Mouse (Mus musculus): ENCODE data around the gene Bicc1. TPM values are rescaled to one million over a fixed set of nuclear protein-coding genes. Genes with fewer than 3 reads are reported as not detected.

Gene Bicc1
- total and polyA plus RNA-seq, 3 experiments: 0.16 TPM; not detected in 2

DNA sequence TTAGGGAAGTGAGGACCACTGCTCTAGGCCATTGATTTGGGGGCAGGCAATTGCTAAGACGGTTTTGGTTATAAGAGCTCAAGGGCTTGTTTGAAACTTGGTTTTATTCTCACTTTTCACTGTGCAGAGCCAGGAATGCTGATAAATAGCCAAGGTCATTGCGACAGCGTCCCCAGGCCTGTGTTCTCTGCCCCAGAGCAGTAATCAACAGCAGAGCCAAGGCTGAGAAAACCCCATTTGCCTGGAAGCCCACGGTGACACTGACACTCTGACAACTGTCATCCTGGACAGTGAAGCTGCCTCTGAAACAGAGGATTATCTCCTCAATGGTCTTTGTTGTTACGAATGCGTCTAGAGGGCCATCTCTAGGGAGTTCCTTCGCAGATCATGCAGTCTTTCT lies 255.6 kb downstream of the Bicc1 start:
- ATAC-seq (ENCODE audit: extremely low read depth, insufficient number of reproducible peaks, low FRiP score, poor library complexity, severe bottlenecking) (no peak), DNase-seq (ENCODE audit: low spot score) (no peak)
- Histone ChIP-seq H3K27me3 (ENCODE audit: insufficient read depth, low read length) (no peaks in the 10 kb centered on the region), H3K9me3 (replicated peaks) (peaks cover 60% of the 10 kb centered on the region), H3K36me3 (replicated peaks) (no peaks in the 10 kb centered on the region), H3K4me1 (ENCODE audit: insufficient read depth, low read depth, low read length) (no peaks in the 10 kb centered on the region), H3K4me3 (ENCODE audit: low read depth, low read length) (no peak overlapping the region)
- TF ChIP-seq GATA2 (IDR thresholded peaks at IDR 0.05; ENCODE audit: borderline replicate concordance, low read depth, low read length) (no peak), GATA1 (IDR thresholded peaks at IDR 0.05; ENCODE audit: borderline replicate concordance, low read length) (no peak), TAL1 (conservative IDR thresholded peaks at IDR 0.05; ENCODE audit: low read depth, low read length) (no peak), POLR2AphosphoS5 (IDR thresholded peaks at IDR 0.05; ENCODE audit: insufficient replicate concordance, low read depth, low read length) (no peak), CTCF (IDR thresholded peaks at IDR 0.05; ENCODE audit: low read depth, low read length) (no peak)

DNA sequence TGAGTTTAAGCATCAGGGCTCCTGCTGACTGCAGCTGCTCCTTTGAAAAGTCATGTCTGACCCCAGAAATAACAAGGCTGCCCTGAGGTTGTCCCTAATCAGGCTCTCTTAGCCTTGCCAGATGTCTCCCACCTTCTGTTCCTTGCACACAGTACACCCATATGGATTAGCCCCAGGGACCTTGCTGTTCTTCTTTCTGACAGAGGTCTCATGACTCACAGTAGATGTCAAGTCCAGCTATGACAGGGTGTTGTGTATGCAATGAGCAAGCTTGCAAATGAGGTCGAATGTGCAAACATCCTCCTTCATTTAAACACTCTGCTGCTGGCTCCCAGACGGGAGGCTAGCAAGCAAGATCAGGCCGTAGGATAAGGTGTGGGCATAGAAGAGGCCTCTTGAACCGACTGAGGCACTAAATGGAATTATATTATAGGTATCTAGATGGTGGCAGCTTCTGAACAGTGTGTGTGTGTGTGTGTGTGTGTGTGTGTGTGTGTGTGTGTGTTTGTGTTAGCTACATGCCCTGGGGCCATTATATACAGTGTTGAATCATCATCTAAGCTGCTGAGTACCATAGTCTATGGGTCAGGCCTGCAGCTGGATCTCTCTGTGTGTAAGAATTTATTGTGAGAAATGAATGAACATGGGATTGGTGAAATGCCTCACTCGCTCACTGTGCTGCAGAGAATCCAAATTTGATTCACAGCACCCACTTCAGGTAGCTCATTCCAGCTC lies 256.6 kb downstream of the Bicc1 start:
- no peak for TF ChIP-seq TAL1 (conservative IDR thresholded peaks at IDR 0.05; ENCODE audit: low read depth, low read length)
- TF ChIP-seq POLR2AphosphoS5 (IDR thresholded peaks at IDR 0.05; ENCODE audit: insufficient replicate concordance, low read depth, low read length): no peak
- TF ChIP-seq GATA2 (IDR thresholded peaks at IDR 0.05; ENCODE audit: borderline replicate concordance, low read depth, low read length): no peak
- no peak for TF ChIP-seq CTCF (IDR thresholded peaks at IDR 0.05; ENCODE audit: low read depth, low read length)
- TF ChIP-seq GATA1 (IDR thresholded peaks at IDR 0.05; ENCODE audit: borderline replicate concordance, low read length): no peak
- ATAC-seq (ENCODE audit: extremely low read depth, insufficient number of reproducible peaks, low FRiP score, poor library complexity, severe bottlenecking) (no peak), DNase-seq (ENCODE audit: low spot score) (no peak)
- Histone ChIP-seq H3K27me3 (ENCODE audit: insufficient read depth, low read length) (no peaks in the 10 kb centered on the region), H3K9me3 (replicated peaks) (peaks cover 58% of the 10 kb centered on the region), H3K36me3 (replicated peaks) (no peaks in the 10 kb centered on the region), H3K4me1 (ENCODE audit: insufficient read depth, low read depth, low read length) (no peaks in the 10 kb centered on the region), H3K4me3 (ENCODE audit: low read depth, low read length) (no peak overlapping the region)

DNA sequence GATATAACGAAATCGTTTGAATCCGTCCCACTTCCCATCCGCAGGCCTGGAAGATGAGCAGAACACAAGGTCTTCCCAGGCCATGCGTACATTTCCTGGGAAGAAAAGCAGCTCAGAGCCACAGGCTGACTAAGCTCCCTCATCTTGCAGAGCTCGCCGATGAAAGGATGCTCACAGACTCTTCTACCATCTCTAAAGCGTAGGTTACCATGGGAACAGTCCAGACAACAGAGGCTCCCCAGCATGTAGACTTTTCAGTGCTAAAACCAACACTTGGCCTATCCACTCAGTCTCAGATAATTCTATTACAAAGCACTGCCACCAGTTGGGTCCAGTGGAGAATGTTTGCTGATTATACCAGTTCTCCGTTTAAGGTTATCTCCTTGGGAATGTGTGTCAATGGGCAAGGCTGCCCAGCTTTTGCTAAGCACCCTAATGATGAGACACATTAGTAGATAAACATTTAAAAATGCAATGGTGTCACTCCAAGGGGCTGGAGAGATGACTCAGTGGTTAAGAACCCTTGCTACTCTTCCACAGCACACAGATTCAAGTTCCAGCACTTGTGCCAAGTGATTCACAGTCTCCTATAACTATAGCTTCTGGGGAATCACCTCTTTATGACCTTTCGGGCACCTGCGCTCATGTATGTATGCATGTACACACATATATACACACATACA lies 258.2 kb downstream of the Bicc1 start:
- ATAC-seq (ENCODE audit: extremely low read depth, insufficient number of reproducible peaks, low FRiP score, poor library complexity, severe bottlenecking): no peak
- no peaks in the 10 kb centered on the region for H3K4me1 ChIP-seq (ENCODE audit: insufficient read depth, low read depth, low read length)

DNA sequence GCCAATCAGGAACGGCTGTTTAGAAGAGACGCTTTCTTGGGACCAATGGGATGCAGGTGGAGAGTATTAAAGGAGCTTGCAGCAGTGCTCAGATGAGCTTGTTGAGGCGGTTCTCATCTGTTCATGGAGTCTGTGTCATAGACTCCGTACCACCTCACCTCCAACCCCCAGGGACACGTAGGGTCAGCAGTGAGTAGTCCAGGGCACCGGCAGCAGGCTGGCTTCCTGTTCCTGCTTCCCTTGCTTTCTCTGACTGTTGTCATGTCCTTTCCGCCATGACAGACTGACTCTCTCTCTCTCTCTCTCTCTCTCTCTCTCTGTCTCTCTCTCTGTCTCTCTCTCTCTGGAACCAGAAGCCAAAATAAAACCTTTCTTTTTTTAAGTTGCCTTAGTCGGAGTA lies 263.6 kb downstream of the Bicc1 start:
- no peaks in the 10 kb centered on the region for H3K27me3 ChIP-seq (ENCODE audit: insufficient read depth, low read length)
- DNase-seq (ENCODE audit: low spot score) (no peak), ATAC-seq (ENCODE audit: extremely low read depth, insufficient number of reproducible peaks, low FRiP score, poor library complexity, severe bottlenecking) (no peak)
- no peak for TF ChIP-seq TAL1 (conservative IDR thresholded peaks at IDR 0.05; ENCODE audit: low read depth, low read length)
- no peak for TF ChIP-seq GATA1 (IDR thresholded peaks at IDR 0.05; ENCODE audit: borderline replicate concordance, low read length)
- TF ChIP-seq GATA2 (IDR thresholded peaks at IDR 0.05; ENCODE audit: borderline replicate concordance, low read depth, low read length): no peak
- no peak for TF ChIP-seq CTCF (IDR thresholded peaks at IDR 0.05; ENCODE audit: low read depth, low read length)
- TF ChIP-seq POLR2AphosphoS5 (IDR thresholded peaks at IDR 0.05; ENCODE audit: insufficient replicate concordance, low read depth, low read length): no peak
- no peaks in the 10 kb centered on the region for H3K4me1 ChIP-seq (ENCODE audit: insufficient read depth, low read depth, low read length)
- H3K9me3 ChIP-seq (replicated peaks): peaks cover 55% of the 10 kb centered on the region
- no peak overlapping the region for H3K4me3 ChIP-seq (ENCODE audit: low read depth, low read length)
- no peaks in the 10 kb centered on the region for H3K36me3 ChIP-seq (replicated peaks)

More for the DNA sequence above, 258.2 kb downstream of the Bicc1 start:
- Histone ChIP-seq H3K27me3 (ENCODE audit: insufficient read depth, low read length) (no peaks in the 10 kb centered on the region), H3K36me3 (replicated peaks) (no peaks in the 10 kb centered on the region), H3K9me3 (replicated peaks) (peaks cover 59% of the 10 kb centered on the region), H3K4me3 (ENCODE audit: low read depth, low read length) (no peak overlapping the region)
- DNase-seq (ENCODE audit: low spot score): no peak
- TF ChIP-seq GATA2 (IDR thresholded peaks at IDR 0.05; ENCODE audit: borderline replicate concordance, low read depth, low read length) (no peak), CTCF (IDR thresholded peaks at IDR 0.05; ENCODE audit: low read depth, low read length) (no peak), GATA1 (IDR thresholded peaks at IDR 0.05; ENCODE audit: borderline replicate concordance, low read length) (no peak), POLR2AphosphoS5 (IDR thresholded peaks at IDR 0.05; ENCODE audit: insufficient replicate concordance, low read depth, low read length) (no peak), TAL1 (conservative IDR thresholded peaks at IDR 0.05; ENCODE audit: low read depth, low read length) (no peak)

DNA sequence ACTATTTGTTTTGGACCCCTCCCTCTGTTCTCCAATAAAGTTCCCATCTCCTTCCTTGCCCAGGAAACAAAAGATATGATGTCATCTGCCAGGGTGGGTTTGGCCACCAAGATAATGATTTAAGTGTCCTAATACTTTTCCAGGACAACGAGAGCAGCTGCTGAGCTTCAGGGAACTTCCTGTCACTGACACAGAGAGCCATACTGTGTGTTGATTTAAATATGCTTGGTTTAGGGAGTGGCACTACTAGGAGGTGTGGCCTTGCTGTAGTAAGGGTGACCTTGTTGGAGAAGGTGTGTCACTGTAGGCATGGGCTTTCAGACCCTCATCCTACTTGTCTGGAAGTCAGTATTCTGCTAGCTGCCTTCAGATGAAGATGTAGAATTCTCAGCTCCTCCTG lies 281.5 kb downstream of the Bicc1 start:
- Histone ChIP-seq H3K4me3 (ENCODE audit: low read depth, low read length) (no peak overlapping the region), H3K36me3 (replicated peaks) (no peaks in the 10 kb centered on the region), H3K9me3 (replicated peaks) (peaks cover 32% of the 10 kb centered on the region), H3K4me1 (ENCODE audit: insufficient read depth, low read depth, low read length) (no peaks in the 10 kb centered on the region), H3K27me3 (ENCODE audit: insufficient read depth, low read length) (no peaks in the 10 kb centered on the region)
- ATAC-seq (ENCODE audit: extremely low read depth, insufficient number of reproducible peaks, low FRiP score, poor library complexity, severe bottlenecking): no peak
- no peak for DNase-seq (ENCODE audit: low spot score)
- TF ChIP-seq POLR2AphosphoS5 (IDR thresholded peaks at IDR 0.05; ENCODE audit: insufficient replicate concordance, low read depth, low read length): no peak
- TF ChIP-seq TAL1 (conservative IDR thresholded peaks at IDR 0.05; ENCODE audit: low read depth, low read length): no peak
- no peak for TF ChIP-seq CTCF (IDR thresholded peaks at IDR 0.05; ENCODE audit: low read depth, low read length)

DNA sequence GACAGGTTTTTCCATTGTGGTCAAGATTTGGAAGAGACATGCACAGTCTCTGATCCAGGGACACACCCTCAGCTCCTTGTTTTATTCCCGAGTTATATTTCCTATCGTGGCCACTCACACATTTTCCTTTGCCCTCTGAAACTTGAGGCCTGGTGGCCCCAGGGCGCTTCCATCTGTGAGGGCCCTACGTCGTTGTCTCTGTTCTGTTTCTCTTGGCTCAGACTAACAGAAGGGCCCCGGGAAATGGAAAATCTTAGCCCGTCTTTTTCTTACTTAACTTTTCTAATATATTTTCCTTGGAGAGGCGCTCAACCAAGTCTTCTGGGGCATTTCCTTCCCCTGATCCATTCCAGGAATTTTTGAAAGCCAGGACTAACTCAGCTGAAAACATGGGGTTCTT lies 281.9 kb downstream of the Bicc1 start:
- TF ChIP-seq GATA1 (IDR thresholded peaks at IDR 0.05; ENCODE audit: borderline replicate concordance, low read length): no peak
- no peak for TF ChIP-seq POLR2AphosphoS5 (IDR thresholded peaks at IDR 0.05; ENCODE audit: insufficient replicate concordance, low read depth, low read length)
- DNase-seq (ENCODE audit: low spot score): no peak
- no peak for ATAC-seq (ENCODE audit: extremely low read depth, insufficient number of reproducible peaks, low FRiP score, poor library complexity, severe bottlenecking)
- no peak overlapping the region for H3K4me3 ChIP-seq (ENCODE audit: low read depth, low read length)
- no peaks in the 10 kb centered on the region for H3K4me1 ChIP-seq (ENCODE audit: insufficient read depth, low read depth, low read length)
- H3K9me3 ChIP-seq (replicated peaks): peaks cover 34% of the 10 kb centered on the region
- no peaks in the 10 kb centered on the region for H3K36me3 ChIP-seq (replicated peaks)
- H3K27me3 ChIP-seq (ENCODE audit: insufficient read depth, low read length): no peaks in the 10 kb centered on the region

Data from G1E (cell line).